Mouse (Mus musculus) liver, postnatal 0 days (tissue): Measurements from ENCODE around the gene Rplp2.
A peak's percentile ranks its signal among the peaks of the same experiment; 100 is the strongest.

Experiments
- CTCF ChIP-seq: sonication (generic); IDR thresholded peaks from 2 replicates; pipeline ENCODE4 v1.5.1; 2016; ENCODE audit warnings: antibody characterized with exemption, low read depth
- EP300 ChIP-seq: IDR thresholded peaks from 2 replicates; pipeline ENCODE4 v1.6.1; 2016; ENCODE audit warnings: antibody characterized with exemption, low read depth, mild to moderate bottlenecking

- TF ChIP-seq CTCF: peak; percentile 74
- TF ChIP-seq EP300: no peak
Observed at GRCm38 (mm10) chr7:141491151-141491550, 44.0 kb downstream of the Rplp2 start.
